Mouse (Mus musculus) brain, adult 2 months (tissue): Measurements from ENCODE around the gene Ttc13.
A peak's percentile ranks its signal among the peaks of the same experiment; 100 is the strongest.

ENCODE experiments used
- DNase-seq: peaks from one replicate; pipeline ENCODE4 v3.0.0; 2011; ENCODE audit warnings: low read depth, low spot score

The Ttc13 gene

DNA sequence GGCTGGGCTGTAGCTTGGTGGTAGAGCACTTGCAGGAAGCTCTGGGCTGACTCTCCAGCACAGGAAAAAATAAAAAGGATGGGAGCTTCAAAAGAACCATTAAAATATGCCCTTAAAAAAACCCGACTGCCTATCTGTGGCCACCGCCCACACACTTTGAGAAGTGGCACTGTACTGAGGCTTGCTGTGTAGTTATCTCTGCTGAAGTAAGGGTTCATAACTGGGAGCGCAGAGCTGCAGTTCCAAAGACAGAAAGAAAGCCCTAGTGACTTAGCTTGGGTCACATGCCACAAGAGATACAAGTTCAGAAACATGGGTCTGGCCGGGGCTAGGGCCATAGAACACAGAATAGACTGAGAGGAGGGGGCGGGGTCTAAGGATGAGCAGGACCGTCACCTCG lies 63.8 kb downstream of the Ttc13 start:
- peak; percentile 30 for DNase-seq

DNA sequence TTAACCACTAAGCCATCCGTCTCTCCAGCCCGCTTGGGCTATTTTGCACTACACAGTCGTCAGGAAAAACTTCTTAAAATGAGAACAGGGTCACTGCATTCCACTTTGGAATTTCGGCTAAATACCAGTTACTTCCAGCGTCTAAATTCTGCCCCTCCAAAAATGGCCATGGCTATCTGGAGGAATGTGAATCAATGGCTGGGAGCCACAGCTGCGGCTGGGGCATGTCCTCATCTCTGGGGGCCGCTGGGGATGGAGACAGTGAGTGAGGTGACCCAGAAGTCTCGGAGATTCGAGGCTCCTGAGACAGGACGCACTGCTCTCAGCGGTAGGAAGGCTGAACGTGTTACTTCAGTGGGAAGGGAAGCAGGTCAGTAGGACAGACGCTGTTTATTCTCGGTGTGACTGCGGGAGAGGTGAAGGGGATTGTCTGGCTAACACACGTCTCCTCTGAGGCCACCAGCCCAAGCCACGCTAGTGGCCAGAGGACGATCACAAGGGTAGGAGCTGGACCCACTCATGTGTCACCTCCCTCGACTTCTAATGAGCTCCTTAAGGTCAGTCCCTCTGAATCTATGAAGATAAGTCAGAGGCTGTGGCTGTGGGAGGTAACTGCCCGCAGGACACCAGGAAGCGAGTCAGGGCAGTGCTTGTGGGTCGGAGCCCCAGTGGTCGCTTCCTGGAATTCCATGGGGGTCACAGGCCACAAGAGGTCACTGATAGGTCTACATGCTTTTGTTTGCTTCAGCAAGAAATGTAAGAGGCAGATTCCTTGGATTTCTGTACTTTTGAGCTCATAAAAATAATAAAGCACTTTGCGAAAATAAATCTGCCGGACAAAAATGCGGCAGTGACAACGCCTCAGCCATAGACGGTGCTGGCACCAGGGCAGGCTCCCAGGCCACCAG lies 68.0 kb downstream of the Ttc13 start:
- no peak for DNase-seq

DNA sequence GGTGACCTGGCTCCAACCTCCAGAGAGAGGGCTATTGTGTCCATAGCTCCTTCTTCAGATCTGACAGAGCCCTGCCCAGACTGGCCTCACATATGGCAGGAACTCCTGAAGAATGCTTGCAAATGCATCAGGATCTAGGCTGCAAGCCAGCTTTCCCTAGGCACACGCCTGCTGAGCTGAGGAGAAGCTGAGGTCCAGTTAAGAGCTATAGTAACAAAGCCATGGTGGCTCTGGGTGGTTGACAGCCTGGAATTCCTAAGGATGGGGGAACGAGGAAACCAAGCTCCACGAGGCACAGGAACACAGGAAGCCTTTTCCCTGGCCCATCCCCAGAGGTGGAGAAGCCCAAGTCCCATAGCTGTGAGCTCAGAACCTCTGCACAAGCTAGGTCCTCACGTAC lies 69.2 kb downstream of the Ttc13 start:
- DNase-seq, result peak; percentile 89

DNA sequence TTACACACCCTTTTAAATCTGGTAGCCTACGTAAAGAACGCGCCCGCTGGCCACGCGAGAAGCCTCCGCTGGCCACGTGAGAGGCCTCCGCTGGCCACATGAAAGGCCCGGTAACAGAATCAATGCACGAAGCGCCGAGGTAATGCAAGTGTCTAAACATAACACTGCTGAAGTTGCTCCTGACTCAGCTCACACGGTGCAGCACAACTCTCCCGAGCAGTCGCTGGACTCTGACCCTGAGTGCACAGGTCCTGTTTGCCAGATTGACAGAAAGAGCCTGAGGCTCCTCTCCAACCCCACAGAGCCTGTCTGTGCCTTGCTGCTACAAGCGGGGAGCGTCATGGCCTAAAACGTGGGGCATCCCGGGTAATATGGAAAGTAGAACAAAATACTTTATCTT lies 70.0 kb downstream of the Ttc13 start:
- no peak for DNase-seq

DNA sequence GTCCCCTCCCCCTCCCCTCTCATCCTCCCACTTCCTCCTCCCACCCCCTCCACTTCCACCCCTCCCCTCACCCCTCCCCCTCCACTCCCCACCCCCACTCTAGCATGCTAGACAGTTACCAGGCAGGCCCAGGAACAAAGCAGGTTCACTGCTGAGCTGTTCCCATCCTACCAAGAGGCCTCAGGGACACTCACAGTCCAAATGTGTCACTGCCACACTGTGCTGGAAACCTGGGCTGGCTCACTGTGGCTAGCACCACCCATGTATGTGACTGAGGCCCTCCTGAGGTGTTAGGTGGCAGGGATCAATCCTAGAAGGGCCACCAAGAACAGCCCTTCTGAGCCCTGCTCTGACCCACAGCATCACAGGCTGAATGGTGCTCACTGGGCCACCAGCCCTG lies 73.5 kb downstream of the Ttc13 start:
- DNase-seq, result no peak

DNA sequence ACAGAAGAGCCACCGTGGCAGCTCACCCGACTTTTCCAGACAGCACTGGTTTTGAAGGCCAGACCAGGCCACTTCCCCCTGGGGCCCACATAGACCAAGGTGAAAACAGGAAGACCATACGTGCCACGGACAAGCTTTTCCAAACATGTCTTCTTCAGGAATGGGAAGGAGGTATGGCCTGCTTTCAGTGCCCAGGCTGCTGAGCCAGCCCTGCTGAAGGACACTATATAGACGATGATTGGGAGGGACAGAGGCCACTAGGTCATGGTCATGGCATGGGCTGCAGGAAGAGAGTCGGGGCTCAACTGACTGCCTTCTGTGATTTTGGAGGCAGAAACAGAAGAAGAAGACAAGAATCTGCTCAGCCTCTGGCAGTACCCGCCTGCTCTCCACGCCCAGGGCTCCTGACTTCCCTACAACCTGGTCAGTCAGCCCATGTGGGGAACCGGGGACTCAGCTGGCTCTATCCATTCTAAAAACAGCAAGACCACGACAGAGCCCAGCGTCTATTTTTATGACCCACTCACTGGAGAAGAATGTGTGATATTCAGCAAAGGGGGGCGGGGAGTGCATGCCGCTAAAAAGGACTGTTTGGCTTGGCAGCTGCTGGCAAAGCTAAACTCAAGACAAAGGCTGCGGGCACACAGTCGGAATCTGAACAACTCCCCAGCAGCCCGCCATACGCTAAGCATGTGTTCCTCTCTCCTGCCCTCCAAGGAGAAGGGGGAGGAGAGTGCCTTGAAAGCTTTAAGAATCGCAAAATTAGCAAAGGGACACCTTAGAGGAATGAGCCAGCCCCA lies 78.0 kb downstream of the Ttc13 start:
- peak; percentile 91 for DNase-seq

DNA sequence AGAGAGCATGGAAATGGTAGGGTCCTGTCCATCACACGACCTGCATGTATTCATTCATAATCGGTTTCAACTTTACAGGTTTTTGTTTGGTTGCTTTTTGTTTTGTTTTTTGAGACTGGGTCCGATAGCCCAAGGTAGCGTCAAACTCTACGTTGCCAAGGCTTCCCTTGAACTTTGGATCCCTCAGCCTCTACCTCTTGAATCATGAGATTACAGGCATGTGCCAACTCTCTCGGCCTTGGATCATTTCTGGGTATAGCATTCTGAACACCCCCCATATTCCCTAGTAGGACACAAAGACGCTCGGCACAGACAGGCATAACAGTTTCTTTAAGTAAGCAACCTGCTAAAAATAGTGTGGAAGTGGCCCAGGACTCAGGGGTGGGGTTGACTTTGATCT lies 80.2 kb downstream of the Ttc13 start:
- no peak for DNase-seq

DNA sequence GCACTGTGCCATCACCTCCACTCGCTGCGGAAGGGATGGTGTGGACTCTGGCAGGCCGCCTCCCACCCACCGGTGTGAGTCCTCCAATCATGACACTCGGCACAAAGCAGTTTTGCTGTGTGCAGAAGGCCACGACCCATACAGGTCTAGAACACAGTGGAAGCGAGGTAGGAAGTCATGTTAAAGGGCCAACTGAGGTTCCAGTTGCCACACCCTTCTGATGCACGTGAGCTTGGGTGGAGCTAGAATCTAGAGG lies 86.6 kb downstream of the Ttc13 start:
- no peak for DNase-seq

DNA sequence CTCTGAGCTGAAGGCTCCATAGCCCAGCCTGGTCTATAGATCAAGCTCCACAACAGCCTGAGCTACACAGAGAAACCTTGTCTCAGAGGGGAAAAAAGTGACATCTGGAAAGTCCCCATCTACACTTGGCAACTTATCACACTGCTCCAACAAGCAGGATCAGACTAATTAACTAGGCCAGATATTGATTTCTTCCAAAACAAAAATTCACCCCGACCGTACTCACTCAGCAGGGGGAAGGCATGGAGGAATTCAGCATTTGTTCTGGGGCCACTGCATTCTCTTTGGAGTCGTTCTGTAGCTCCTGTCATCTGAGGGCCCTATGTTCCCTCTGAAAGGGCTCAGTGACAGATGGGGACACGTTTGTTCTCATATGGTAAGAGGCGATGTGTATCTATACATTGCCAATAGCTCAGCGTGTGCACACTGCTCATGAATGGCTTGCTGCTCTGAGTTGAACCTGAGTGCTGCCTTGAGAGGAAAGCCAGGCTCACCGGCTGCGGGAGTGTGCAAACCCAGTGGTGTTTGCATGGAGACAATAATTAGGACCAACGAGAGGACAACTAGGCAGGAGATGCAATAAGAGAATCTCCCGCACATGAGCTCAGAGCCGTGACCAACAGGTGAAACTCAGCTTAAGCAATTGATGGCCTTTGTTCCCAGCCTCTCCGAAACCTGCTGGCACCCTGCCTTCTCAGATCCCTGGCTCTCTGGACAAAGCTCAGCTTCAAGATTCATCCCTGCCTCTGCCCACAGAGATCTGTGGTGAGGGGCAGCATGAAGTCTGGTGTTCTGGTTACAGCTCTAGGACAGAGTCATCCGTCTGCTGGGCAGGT lies 87.2 kb downstream of the Ttc13 start:
- DNase-seq, result peak; percentile 61

DNA sequence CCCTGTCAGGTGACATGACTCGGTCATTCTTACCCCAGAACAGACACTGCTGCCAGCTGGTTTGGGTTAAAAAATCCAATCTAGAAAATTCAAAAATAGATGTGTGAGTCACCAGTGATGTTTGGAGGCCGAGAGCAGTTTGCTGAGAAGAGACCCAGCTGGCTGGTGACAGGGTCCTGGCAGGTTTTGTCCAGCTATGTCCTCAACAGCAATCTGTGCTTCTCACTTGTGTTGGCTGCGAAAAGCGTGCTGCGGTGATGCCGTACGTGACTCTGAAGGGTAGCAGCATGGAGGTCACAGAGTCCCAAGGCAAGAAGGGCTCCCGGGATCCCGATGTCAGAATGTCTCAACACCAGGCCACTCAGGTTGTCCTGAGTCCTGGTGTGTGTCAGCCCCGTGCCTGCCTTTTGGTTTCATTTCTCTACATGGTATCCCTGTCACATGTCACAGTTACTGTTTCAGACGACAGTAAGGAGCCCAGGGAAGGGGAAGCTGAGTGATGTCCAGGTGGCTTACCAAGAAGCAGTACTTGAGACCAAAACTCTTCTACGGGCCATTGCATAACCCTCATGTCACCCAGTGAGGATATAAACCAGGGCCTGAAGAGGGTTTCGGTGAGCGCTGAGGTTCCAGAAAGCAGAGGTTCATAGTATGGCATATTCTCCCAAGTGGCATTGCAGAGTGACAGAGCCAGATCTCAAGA lies 88.6 kb downstream of the Ttc13 start:
- DNase-seq, result peak; percentile 91

DNA sequence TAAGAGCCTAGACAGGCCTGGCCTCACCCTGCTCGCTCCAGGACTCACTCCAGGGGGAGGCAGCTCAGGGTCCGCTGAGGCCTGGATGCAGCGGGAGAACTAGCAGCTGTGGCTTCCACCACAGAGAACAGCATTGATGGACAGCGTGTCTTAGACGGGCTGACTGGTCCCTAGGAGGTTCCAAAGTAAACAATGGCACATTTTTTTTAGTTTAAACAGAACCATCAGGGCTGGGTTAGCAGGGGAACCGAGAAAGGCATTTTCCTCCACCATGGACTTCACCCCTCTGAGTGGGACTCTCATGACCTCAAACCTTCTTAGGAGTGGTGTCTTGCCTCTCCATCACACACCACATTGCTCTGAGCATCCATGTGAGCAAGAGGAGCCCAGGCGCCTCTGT lies 89.8 kb downstream of the Ttc13 start:
- DNase-seq, result no peak

DNA sequence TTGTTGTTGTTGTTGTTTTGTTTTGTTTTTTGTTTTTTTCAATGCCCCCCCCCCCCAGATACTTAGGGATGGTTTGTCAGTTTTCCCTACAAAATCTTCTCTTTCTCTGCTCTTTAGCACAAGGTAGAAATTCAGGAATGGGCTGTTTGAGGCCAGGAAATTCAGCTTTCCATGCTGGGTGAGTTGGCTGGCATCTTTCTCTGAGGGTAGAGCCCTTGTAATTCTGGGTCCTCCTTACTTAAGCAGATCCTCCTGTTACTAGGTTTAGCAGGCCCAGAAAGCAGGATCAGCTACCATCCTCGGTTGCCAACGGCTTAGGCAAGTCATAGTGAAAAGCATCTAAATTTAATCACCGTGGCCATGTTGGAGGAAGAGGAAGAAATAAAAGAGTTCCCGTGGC lies 90.9 kb downstream of the Ttc13 start:
- no peak for DNase-seq

DNA sequence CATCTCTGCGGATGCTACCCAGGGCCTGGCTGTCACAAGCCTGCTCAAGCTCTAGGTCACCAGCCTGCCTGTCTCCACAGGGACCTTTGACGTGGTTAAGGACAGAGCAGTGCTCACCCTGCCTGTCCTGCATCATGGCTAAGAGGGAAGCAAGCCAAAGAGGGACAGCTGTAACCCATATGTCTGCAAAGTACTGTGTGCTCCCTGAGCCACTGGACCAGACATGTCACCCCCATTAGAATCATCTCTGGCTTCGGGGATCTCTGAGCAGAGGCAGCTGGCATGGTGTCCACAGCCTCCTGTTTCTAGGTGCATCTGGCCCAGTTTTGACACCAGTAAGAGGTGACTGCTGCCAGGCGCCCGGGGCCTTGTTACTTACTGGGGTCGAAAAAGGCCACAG lies 91.3 kb downstream of the Ttc13 start:
- DNase-seq, result no peak

DNA sequence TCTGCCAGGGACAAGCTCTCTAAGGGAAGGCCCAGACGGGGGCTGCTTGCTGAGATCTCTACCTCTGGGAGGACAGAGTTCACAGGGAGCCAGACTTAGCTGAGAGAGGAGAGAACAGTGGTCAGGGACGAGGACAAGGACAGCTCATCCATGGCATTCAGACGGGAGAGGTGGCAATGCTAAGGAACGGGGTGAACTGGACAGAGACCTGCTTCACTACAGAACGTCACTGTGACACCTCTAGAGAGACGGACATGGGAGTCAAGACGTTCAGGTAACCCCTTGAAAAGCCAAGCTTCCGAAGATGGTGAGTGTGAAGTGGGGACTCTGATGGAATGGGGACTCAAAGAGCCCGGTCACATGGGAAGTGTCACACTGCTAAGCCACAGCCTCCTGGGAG lies 95.5 kb downstream of the Ttc13 start:
- DNase-seq, result no peak
